Mouse (Mus musculus) liver, embryonic 12.5 days (tissue): Measurements from ENCODE around the gene Ntn1. TPM values are rescaled to one million over a fixed set of nuclear protein-coding genes. Genes with fewer than 3 reads are reported as not detected.

ENCODE experiments used
- ATAC-seq: fragments of 200-750 bp; cut with Nextera tagmentation; 2 replicates; pipeline ENCODE4 v1.8.0; 2017; ENCODE audit warnings: moderate number of reproducible peaks, mild to moderate bottlenecking, moderate library complexity
- H3K27ac ChIP-seq: fragments of 300-500 bp; sonication (generic); 2 replicates; pipeline ENCODE4 v1.5.1; 2016; ENCODE audit warnings: mild to moderate bottlenecking
- H3K27me3 ChIP-seq: fragments of 300-500 bp; sonication (generic); replicated peaks from 2 replicates; pipeline ENCODE4 v1.6.1; 2016; ENCODE audit warnings: mild to moderate bottlenecking, moderate library complexity
- H3K36me3 ChIP-seq: fragments of 300-500 bp; sonication (generic); 2 replicates; pipeline ENCODE4 v1.6.1; 2016; ENCODE audit warnings: mild to moderate bottlenecking, moderate library complexity
- H3K4me1 ChIP-seq: fragments of 300-500 bp; sonication (generic); 2 replicates; pipeline ENCODE4 v1.6.1; 2016
- H3K4me2 ChIP-seq: fragments of 300-500 bp; sonication (generic); 2 replicates; pipeline ENCODE4 v1.6.1; 2016; ENCODE audit warnings: mild to moderate bottlenecking, moderate library complexity
- H3K4me3 ChIP-seq: fragments of 300-500 bp; sonication (generic); 2 replicates; pipeline ENCODE4 v1.5.1; 2016; ENCODE audit warnings: mild to moderate bottlenecking, moderate library complexity
- H3K9ac ChIP-seq: fragments of 300-500 bp; sonication (generic); 2 replicates; pipeline ENCODE4 v1.6.1; 2016; ENCODE audit warnings: mild to moderate bottlenecking, moderate library complexity
- H3K9me3 ChIP-seq: fragments of 300-500 bp; sonication (generic); replicated peaks from 2 replicates; pipeline ENCODE4 v1.6.1; 2016; ENCODE audit warnings: mild to moderate bottlenecking, moderate library complexity
- WGBS: fragments of 180-500 bp; shearing (Covaris S2); methylation state at CpG from one replicate; pipeline ENCODE4 v1.1.7; 2016; ENCODE audit not compliant: insufficient replicate concordance; 5-methylcytosine and 5-hydroxymethylcytosine counted together
- polyA plus RNA-seq: library from polyadenylated mRNA; unstranded; fragments of >200 nt; fragmentation: Nextera tagmentation; extraction: Ambion mirVana; gene quantifications from 2 replicates; pipeline ENCODE4 v1.2.1, GENCODE M21; 2016

Gene Ntn1
- polyA plus RNA-seq, 1 experiment from 2014 or later = 0.57 TPM

DNA sequence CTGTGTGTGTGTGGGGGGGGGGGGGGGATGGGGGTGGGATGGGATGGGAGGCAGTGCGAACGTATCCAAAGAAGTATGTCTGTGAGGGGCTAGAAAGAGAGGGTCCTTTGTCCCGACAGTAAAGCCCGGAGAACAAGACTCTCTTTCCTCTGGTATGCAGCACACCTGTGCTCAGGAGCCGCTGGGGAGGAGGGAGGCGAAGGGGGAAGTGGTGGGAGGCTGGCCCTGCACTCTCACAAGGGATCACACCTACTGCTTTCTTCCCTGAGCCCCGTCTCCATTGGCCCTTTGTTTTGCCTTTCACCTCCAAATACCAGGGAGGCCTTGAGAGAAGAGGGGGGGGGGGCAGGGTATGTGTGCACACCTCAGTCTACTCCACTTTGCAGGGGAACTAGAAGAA, 123.7 kb downstream of the Ntn1 start:
- Histone ChIP-seq H3K9ac (no peak overlapping the region), H3K9me3 (no peaks in the 10 kb centered on the region), H3K27ac (no peak overlapping the region), H3K27me3 (peaks cover 40% of the 10 kb centered on the region), H3K4me1 (no peaks in the 10 kb centered on the region), H3K4me3 (no peak overlapping the region), H3K36me3 (no peaks in the 10 kb centered on the region), H3K4me2 (no peak overlapping the region)
- 28% methylated on average over 6 of the region's 7 CpGs for WGBS
- no peak for ATAC-seq

DNA sequence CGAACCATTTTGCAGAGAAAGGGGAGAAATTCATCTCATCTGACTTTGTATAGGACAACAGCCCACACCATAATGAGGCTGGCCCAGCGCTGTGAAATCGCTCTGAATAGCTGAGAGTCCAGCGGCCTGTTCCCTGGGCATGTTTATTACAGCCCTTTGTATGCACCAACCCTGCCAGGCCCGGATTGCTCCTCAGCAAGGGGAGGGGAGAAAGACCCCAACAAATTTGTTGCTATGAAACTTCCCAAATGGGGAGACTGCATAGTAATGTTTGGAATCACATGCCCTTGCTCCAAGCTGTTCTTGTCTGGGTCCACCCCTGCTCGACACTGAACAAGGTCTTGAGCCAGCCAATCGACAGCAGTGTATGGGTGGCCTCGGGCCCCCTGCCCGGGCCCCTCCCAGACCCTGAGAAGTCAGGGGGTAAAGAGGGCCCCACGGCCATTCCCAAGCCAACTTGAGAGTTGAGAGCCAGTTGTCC, 126.3 kb downstream of the Ntn1 start:
- H3K4me1 ChIP-seq = no peaks in the 10 kb centered on the region
- H3K27me3 ChIP-seq = peaks cover 40% of the 10 kb centered on the region
- no peak overlapping the region for H3K27ac ChIP-seq
- 60% methylated on average over 10 of the region's 10 CpGs for WGBS
- H3K9ac ChIP-seq = no peak overlapping the region
- ATAC-seq = no peak
- no peaks in the 10 kb centered on the region for H3K9me3 ChIP-seq
- no peak overlapping the region for H3K4me3 ChIP-seq
- no peak overlapping the region for H3K4me2 ChIP-seq
- no peaks in the 10 kb centered on the region for H3K36me3 ChIP-seq

DNA sequence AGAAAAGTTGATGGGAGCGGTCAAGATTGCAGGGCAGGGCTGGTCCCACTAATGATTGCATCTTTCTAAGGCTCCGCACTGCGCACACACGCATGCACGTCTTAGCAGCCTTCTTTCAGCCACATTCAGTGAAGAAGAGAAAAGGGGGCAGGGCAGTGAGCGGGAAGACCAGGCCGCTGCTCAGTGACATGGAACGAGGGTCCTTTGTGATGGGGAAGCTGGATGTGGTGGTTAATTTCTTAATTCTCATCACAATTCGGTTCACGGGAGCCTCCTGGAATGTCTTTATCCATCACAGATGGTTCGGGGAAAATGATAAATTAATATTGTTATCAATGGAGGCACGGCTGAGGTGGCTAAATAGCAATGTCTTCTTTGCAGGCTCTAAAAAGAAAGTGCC, 126.8 kb downstream of the Ntn1 start:
- Histone ChIP-seq H3K4me3 (no peak overlapping the region), H3K9ac (no peak overlapping the region), H3K27me3 (peaks cover 39% of the 10 kb centered on the region), H3K27ac (no peak overlapping the region), H3K9me3 (no peaks in the 10 kb centered on the region), H3K4me1 (no peaks in the 10 kb centered on the region), H3K36me3 (no peaks in the 10 kb centered on the region), H3K4me2 (no peak overlapping the region)
- ATAC-seq = no peak
- 75% methylated on average over 12 of the region's 12 CpGs for WGBS

DNA sequence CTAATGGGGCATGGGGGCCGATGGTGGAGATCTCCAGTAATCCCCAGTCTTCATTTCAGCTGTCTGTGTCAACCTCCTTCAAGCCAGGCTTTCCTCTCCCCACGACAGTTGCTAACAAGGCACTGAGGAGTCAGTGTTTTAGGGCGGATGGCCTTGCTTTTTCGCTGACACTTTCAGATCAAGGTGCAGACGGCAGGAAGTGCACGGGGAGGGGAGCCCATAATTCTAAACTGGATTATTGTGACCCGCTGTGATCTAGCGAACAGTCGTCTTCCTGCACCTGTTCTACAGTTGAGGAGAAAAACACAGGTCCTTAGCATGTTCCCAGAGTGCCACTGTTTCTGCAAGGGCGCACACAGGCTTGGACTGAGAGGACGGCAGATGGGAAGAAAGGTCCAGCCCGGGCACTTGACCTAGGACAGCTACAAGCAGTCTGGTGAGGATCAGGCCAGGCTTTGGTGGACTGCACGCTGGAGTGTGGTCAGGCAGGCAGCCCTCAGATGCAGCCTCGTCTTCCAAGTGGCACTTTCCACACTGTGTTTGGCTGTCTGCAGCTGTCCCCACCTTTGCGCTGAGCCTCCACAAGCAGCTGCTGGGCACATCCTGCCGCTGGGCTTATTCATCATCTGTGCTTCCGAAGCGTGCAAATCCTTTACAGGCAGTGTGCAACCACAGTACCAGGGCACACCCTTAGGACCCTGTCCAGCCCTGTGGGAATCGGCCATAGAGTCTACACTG, 129.7 kb downstream of the Ntn1 start:
- H3K27ac ChIP-seq = no peak overlapping the region
- no peak overlapping the region for H3K9ac ChIP-seq
- no peak overlapping the region for H3K4me2 ChIP-seq
- no peaks in the 10 kb centered on the region for H3K36me3 ChIP-seq
- 67% methylated on average over 19 of the region's 19 CpGs for WGBS
- H3K27me3 ChIP-seq = peaks cover 10% of the 10 kb centered on the region; the same call in 1 of the 2 replicates
- no peak for ATAC-seq
- no peaks in the 10 kb centered on the region for H3K4me1 ChIP-seq
- H3K9me3 ChIP-seq = no peaks in the 10 kb centered on the region
- no peak overlapping the region for H3K4me3 ChIP-seq

DNA sequence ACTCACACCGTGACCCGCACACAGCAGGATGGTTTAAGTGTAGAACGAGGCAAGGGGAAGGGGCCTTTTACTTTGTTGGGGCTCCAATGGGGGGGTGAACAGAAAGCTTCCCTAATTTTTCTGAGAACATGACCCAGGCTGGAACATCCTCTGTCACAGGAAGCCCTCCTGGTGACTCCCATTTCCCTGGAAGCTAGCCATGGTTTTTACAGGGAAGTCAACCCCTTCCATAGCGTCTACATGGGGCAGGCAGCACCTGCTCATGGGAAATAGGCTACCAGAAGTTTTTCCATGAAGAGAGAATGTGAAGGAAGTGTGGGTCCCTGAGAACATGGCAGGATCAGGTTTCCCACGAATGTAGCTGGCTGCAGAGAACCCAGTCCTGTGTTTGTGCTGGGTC, 136.3 kb downstream of the Ntn1 start:
- Histone ChIP-seq H3K36me3 (no peaks in the 10 kb centered on the region), H3K9me3 (no peaks in the 10 kb centered on the region), H3K4me1 (no peaks in the 10 kb centered on the region), H3K9ac (no peak overlapping the region), H3K4me2 (no peak overlapping the region), H3K4me3 (no peak overlapping the region), H3K27me3 (no peaks in the 10 kb centered on the region; the same call in 1 of the 2 replicates), H3K27ac (no peak overlapping the region)
- ATAC-seq = no peak
- WGBS = 69% methylated on average over 5 of the region's 5 CpGs

DNA sequence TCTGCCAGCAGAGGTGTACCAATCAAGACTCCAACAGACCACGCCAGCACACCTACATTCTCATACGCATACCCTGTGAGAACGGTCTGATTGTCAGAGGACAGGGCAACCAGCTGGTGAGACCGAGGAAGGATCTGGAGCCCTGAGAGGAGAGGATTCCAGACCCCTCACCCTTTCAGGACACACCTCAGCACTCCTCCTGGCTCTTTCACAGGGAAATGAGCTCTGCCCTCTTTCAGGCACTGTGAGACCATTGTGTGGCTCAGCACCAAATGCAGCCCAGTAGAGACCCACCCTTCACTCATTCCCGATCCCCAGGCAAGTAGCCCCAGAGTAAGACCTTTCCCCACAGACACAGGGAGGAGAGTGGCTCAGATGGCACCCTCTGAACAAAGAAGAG, 137.5 kb downstream of the Ntn1 start:
- no peak for ATAC-seq
- no peak overlapping the region for H3K9ac ChIP-seq

DNA sequence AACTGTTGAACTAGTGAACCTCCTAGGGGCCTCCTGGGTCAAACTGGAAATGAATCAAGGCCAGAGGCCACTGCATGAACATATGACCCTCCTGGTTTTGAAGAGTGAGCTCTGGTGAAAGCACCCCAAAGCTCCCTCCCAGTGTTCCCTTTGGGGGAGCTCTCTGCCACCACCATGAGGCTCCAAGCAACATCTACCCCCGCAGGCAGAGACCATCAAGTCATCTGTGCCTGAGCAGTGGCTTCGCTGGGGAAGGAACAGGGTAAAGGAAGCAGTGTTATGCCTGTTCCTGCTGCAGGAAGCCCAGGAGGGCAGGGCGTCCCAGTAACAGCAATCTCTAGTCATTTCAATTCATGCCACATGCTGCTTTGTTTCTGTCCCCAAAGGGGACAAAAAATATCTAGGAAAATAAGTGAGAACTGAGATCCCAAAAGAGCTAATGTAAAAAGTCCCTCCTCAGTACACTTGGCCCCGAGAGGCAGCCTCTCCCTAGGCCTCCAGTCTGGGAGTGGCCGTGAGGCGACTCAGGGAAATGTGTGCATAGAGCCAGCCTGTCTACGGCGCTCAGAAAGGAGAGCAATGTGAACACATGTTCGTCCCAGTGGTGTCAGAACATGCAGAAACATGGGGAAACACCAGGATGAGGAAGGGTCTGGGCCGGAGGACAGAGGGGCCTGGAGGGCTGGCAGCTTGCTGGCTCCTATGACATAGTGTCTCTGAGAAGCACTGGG, 139.3 kb downstream of the Ntn1 start:
- 54% methylated on average over 10 of the region's 10 CpGs for WGBS
- Histone ChIP-seq H3K4me1 (no peaks in the 10 kb centered on the region), H3K4me2 (no peak overlapping the region), H3K4me3 (no peak overlapping the region), H3K9ac (no peak overlapping the region), H3K36me3 (no peaks in the 10 kb centered on the region), H3K27ac (no peak overlapping the region), H3K27me3 (no peaks in the 10 kb centered on the region; the same call in 1 of the 2 replicates), H3K9me3 (no peaks in the 10 kb centered on the region)
- no peak for ATAC-seq

More for the DNA sequence above, 137.5 kb downstream of the Ntn1 start:
- H3K4me3 ChIP-seq = no peak overlapping the region
- no peak overlapping the region for H3K27ac ChIP-seq
- H3K4me1 ChIP-seq = no peaks in the 10 kb centered on the region
- no peaks in the 10 kb centered on the region; the same call in 1 of the 2 replicates for H3K27me3 ChIP-seq
- no peak overlapping the region for H3K4me2 ChIP-seq
- no peaks in the 10 kb centered on the region for H3K9me3 ChIP-seq
- WGBS = 70% methylated on average over 5 of the region's 5 CpGs
- no peaks in the 10 kb centered on the region for H3K36me3 ChIP-seq

DNA sequence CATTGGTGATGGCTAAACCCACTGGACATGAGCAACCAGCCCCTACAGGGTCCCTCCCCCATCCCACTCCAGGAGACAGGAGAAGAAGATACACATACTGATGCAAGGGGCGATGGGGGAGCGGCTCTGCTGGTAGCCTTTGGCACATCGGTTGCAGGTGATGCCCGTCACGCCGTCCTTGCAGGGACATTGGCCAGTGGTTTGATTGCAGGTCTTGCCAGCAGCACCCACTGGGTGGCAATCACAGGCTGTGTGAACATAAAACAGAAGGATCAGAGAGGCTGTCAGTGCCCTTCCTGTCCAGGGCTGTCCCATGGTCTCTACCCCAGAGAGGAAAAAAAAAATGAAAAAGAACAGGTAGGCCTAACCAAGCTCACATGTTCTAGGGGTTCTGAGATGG, 140.2 kb downstream of the Ntn1 start:
- Histone ChIP-seq H3K4me2 (no peak overlapping the region), H3K4me3 (no peak overlapping the region), H3K27me3 (no peaks in the 10 kb centered on the region; the same call in 1 of the 2 replicates), H3K4me1 (no peaks in the 10 kb centered on the region), H3K36me3 (no peaks in the 10 kb centered on the region), H3K9me3 (no peaks in the 10 kb centered on the region), H3K9ac (no peak overlapping the region), H3K27ac (no peak overlapping the region)
- ATAC-seq = no peak
- WGBS = 83% methylated on average over 6 of the region's 6 CpGs

DNA sequence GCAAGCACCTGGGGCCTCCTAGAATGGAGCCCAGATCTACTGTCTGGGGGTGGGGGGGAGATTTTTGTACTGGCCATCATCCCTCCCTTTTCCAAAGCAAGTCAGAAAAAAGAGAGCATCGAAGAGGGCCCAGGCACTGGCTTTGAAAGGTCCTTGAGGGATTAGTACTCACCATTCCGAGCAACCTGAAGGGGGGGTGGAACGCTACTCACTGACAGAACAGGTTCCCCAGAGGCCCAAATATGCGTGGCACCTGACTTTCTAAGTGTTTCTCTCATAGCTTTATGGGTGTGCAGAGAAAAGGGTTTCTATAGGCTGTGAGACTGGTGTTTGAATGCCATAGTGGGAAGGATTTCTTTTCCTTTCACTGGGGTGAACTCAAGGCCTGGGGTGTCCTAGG, 142.1 kb downstream of the Ntn1 start:
- no peaks in the 10 kb centered on the region for H3K4me1 ChIP-seq
- no peak overlapping the region for H3K27ac ChIP-seq
- H3K36me3 ChIP-seq = no peaks in the 10 kb centered on the region
- ATAC-seq = no peak
- H3K9ac ChIP-seq = no peak overlapping the region
- H3K4me2 ChIP-seq = no peak overlapping the region
- WGBS = 68% methylated on average over 4 of the region's 4 CpGs
- no peak overlapping the region for H3K4me3 ChIP-seq
- no peaks in the 10 kb centered on the region for H3K9me3 ChIP-seq
- H3K27me3 ChIP-seq = no peaks in the 10 kb centered on the region; the same call in 1 of the 2 replicates

DNA sequence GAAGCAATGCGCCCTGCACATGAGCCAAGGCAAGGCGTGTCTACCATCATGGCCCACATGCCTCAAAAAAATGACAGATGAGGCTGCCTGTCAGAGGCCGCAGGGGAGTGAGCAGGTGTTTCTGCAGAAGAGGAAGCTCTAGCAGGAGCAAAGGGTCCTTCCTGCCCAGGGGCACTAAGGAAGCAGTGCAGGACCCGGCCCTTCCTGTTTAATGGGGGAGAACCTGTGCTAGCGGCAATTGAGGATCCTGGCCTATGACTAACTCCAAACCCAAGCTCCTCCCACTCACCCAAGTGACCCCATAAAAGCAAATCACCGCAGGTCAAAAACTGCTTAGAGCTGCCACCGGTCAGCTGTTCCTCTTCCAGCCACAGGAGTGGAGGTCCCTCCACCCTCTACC, 147.1 kb downstream of the Ntn1 start:
- no peaks in the 10 kb centered on the region for H3K36me3 ChIP-seq
- H3K9ac ChIP-seq = no peak overlapping the region
- no peaks in the 10 kb centered on the region for H3K9me3 ChIP-seq
- H3K4me1 ChIP-seq = no peaks in the 10 kb centered on the region
- WGBS = 53% methylated on average over 7 of the region's 7 CpGs
- H3K27me3 ChIP-seq = no peaks in the 10 kb centered on the region
- no peak overlapping the region for H3K27ac ChIP-seq
- no peak for ATAC-seq
- no peak overlapping the region for H3K4me3 ChIP-seq
- no peak overlapping the region for H3K4me2 ChIP-seq

DNA sequence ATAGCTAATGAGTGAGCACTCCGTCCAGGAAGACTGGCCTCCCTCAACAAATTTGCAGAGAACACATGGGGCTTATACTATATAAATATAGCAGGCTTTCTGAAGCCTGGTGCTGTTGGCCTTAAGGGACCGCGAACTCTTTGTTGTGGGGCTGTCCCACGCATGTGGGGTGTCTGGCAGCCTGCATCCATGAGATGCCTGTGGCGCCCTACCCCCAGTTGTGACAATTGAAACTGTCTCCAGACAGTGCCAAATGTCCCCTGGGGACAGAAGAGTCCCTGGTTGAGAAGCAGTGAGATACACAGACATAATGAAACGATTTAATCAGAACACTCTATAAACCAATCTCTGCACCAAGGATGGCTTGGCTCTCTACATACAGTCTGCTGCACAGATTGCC, 150.5 kb downstream of the Ntn1 start:
- H3K4me2 ChIP-seq = no peak overlapping the region
- H3K27ac ChIP-seq = no peak overlapping the region
- no peak overlapping the region for H3K4me3 ChIP-seq
- H3K4me1 ChIP-seq = no peaks in the 10 kb centered on the region
- H3K27me3 ChIP-seq = 0 out of 2 replicates have a peak, but pooled peaks cover 3% of the 10 kb centered on the region
- no peak for ATAC-seq
- H3K9me3 ChIP-seq = no peaks in the 10 kb centered on the region
- H3K36me3 ChIP-seq = no peaks in the 10 kb centered on the region
- no peak overlapping the region for H3K9ac ChIP-seq
- WGBS = 74% methylated on average over 6 of the region's 6 CpGs

DNA sequence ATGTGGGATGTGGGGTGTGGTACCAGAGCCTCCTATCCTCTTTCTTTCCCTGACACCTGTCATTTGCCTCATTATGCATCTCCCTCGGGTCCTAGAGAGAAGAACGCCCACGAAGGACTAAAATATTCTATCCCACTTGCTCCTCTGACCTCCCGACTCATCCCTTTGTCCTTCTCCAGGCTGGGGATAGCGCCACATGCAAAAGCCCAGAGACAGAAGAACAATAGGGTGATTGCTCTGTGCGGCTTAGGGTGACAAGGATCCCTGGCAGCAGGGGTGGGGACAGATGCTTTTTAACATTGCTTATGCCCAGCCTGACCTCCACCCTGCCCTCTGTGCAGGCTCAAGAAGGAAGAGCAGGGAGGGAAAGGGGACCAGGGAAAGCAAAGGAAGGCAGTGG, 152.7 kb downstream of the Ntn1 start:
- Histone ChIP-seq H3K27ac (no peak overlapping the region), H3K4me1 (no peaks in the 10 kb centered on the region), H3K4me2 (no peak overlapping the region), H3K9ac (no peak overlapping the region), H3K9me3 (no peaks in the 10 kb centered on the region), H3K4me3 (no peak overlapping the region), H3K27me3 (0 out of 2 replicates have a peak, but pooled peaks cover 3% of the 10 kb centered on the region), H3K36me3 (no peaks in the 10 kb centered on the region)
- no peak for ATAC-seq
- WGBS = 43% methylated on average over 6 of the region's 6 CpGs
